Mouse (Mus musculus) bone marrow macrophage, adult 2 months (primary cell): ENCODE results near the gene Adh6b. TPM values are rescaled to one million over a fixed set of nuclear protein-coding genes. Genes with fewer than 3 reads are reported as not detected.

Experiments
- H3K27ac ChIP-seq: 2 replicates; pipeline ENCODE4 v1.5.1; 2012; ENCODE audit warnings: low read depth, low read length; ENCODE audit not compliant: insufficient read depth
- H3K4me1 ChIP-seq: 2 replicates; pipeline ENCODE4 v1.6.1; 2012; ENCODE audit warnings: low read length; ENCODE audit not compliant: control insufficient read depth, insufficient read depth
- H3K4me3 ChIP-seq: 2 replicates; pipeline ENCODE4 v1.5.1; 2012; ENCODE audit warnings: mild to moderate bottlenecking, low read length, moderate library complexity; ENCODE audit not compliant: insufficient read depth
- CTCF ChIP-seq: IDR thresholded peaks from 2 replicates; pipeline ENCODE4 v1.5.1; 2012; ENCODE audit warnings: low read depth, mild to moderate bottlenecking, low read length, moderate library complexity
- POLR2A ChIP-seq: IDR thresholded peaks from 2 replicates; pipeline ENCODE4 v1.6.1; 2012; ENCODE audit warnings: mild to moderate bottlenecking, low read depth, low read length, borderline replicate concordance
- polyA plus RNA-seq: library from polyadenylated mRNA; stranded (reverse); fragments of >200 nt; gene quantifications from 2 replicates; pipeline ENCODE4 v1.2.4, GENCODE M21; 2012; ENCODE audit not compliant: missing spikeins, insufficient read depth, insufficient read length

Adh6b gene
- polyA plus RNA-seq, 1 experiment = not detected

GRCm38 (mm10) chr3:138405840-138406239 is 64.3 kb downstream of the Adh6b start:
- H3K4me3 ChIP-seq = no peak overlapping the region
- TF ChIP-seq POLR2A = no peak
- TF ChIP-seq CTCF = no peak
- no peak overlapping the region for H3K27ac ChIP-seq
- no peaks in the 10 kb centered on the region for H3K4me1 ChIP-seq

GRCm38 (mm10) chr3:138407920-138408319 is 66.3 kb downstream of the Adh6b start:
- Histone ChIP-seq H3K27ac (no peak overlapping the region), H3K4me1 (no peaks in the 10 kb centered on the region), H3K4me3 (no peak overlapping the region)
- TF ChIP-seq POLR2A (no peak), CTCF (no peak)

Other genes with a start within 250 kb of the Adh6b start
- 2.6 and 4.7 TPM in 2 replicates for gene Trmt10a, start 198.3 kb upstream of the Adh6b start, polyA plus RNA-seq
- 0.27 and 1.0 TPM in 2 replicates for gene Mttp, start 196.8 kb upstream of the Adh6b start, polyA plus RNA-seq
- not detected in 2 replicates for gene 4930579F01Rik, start 147.9 kb upstream of the Adh6b start, polyA plus RNA-seq
- gene Adh7, start 124.0 kb upstream of the Adh6b start, polyA plus RNA-seq = not detected in 2 replicates
- gene Adh1, start 80.8 kb upstream of the Adh6b start, polyA plus RNA-seq = not detected in 2 replicates
- gene Adh6a, start 28.5 kb upstream of the Adh6b start, polyA plus RNA-seq = not detected in 2 replicates
- gene Adh4, start 73.7 kb downstream of the Adh6b start, polyA plus RNA-seq = not detected in 2 replicates
- 80.6 and 86.5 TPM in 2 replicates for gene Adh5, start 101.3 kb downstream of the Adh6b start, polyA plus RNA-seq
- 22.6 and 33.7 TPM in 2 replicates for gene Metap1, start 147.7 kb downstream of the Adh6b start, polyA plus RNA-seq
- 92.7 and 102 TPM in 2 replicates for gene Eif4e, start 184.4 kb downstream of the Adh6b start, polyA plus RNA-seq